Mouse (Mus musculus) heart, embryonic 15.5 days (tissue): Measurements from ENCODE around the gene Neurl3. TPM values are rescaled to one million over a fixed set of nuclear protein-coding genes. Genes with fewer than 3 reads are reported as not detected.
A peak's percentile ranks its signal among the peaks of the same experiment; 100 is the strongest.

Experiments used
- ATAC-seq: fragments of 200-750 bp; cut with Nextera tagmentation; replicated peaks from 2 replicates; pipeline ENCODE4 v1.8.0; 2017; ENCODE audit warnings: low read depth, moderate TSS enrichment; ENCODE audit not compliant: insufficient number of reproducible peaks, insufficient read depth, low FRiP score
- H3K27ac ChIP-seq: fragments of 300-500 bp; sonication (generic); 2 replicates; pipeline ENCODE4 v1.5.1; 2015; ENCODE audit warnings: mild to moderate bottlenecking, inconsistent platforms
- H3K27me3 ChIP-seq: fragments of 300-500 bp; sonication (generic); 2 replicates; pipeline ENCODE4 v1.6.1; 2015; ENCODE audit warnings: inconsistent platforms
- H3K36me3 ChIP-seq: fragments of 300-500 bp; sonication (generic); 2 replicates; pipeline ENCODE4 v1.6.1; 2015; ENCODE audit warnings: mild to moderate bottlenecking, inconsistent platforms
- H3K4me1 ChIP-seq: fragments of 300-500 bp; sonication (generic); replicated peaks from 2 replicates; pipeline ENCODE4 v1.6.1; 2015; ENCODE audit warnings: inconsistent platforms
- H3K4me2 ChIP-seq: fragments of 300-500 bp; sonication (generic); 2 replicates; pipeline ENCODE4 v1.6.1; 2015; ENCODE audit warnings: inconsistent platforms, mild to moderate bottlenecking, moderate library complexity
- H3K4me3 ChIP-seq: fragments of 300-500 bp; sonication (generic); 2 replicates; pipeline ENCODE4 v1.5.1; 2015; ENCODE audit warnings: mild to moderate bottlenecking, inconsistent platforms
- H3K9ac ChIP-seq: fragments of 300-500 bp; sonication (generic); 2 replicates; pipeline ENCODE4 v1.6.1; 2015; ENCODE audit warnings: mild to moderate bottlenecking, inconsistent platforms
- H3K9me3 ChIP-seq: fragments of 300-500 bp; sonication (generic); replicated peaks from 2 replicates; pipeline ENCODE4 v1.6.1; 2016; ENCODE audit warnings: inconsistent platforms
- WGBS: fragments of 180-500 bp; shearing (Covaris S2); methylation state at CpG from one replicate; pipeline ENCODE4 v1.1.7; 2015; ENCODE audit warnings: mixed read lengths; 5-methylcytosine and 5-hydroxymethylcytosine counted together
- polyA plus RNA-seq: library from polyadenylated mRNA; unstranded; fragments of >200 nt; fragmentation: Nextera tagmentation; extraction: Ambion mirVana; gene quantifications from 2 replicates; pipeline ENCODE4 v1.2.1, GENCODE M21; 2015

Gene Neurl3
- polyA plus RNA-seq, 1 experiment from 2014 or later = 4.5 TPM

GRCm38 (mm10) chr1:36255871-36256640 is 18.4 kb downstream of the Neurl3 start:
- peaks cover 14% of the 10 kb centered on the region for H3K4me1 ChIP-seq
- H3K4me2 ChIP-seq = peak overlapping the region; percentile 23; the same call in 1 of the 2 replicates
- WGBS = 23% methylated on average over 20 of the region's 20 CpGs
- H3K9me3 ChIP-seq = no peaks in the 10 kb centered on the region
- no peak overlapping the region for H3K9ac ChIP-seq
- H3K27me3 ChIP-seq = peaks cover 8% of the 10 kb centered on the region; the same call in 1 of the 2 replicates
- no peak for ATAC-seq
- H3K27ac ChIP-seq = peak overlapping the region; percentile 73
- no peak overlapping the region for H3K4me3 ChIP-seq
- no peaks in the 10 kb centered on the region for H3K36me3 ChIP-seq

- no peaks in the 10 kb centered on the region for H3K36me3 ChIP-seq
- peaks cover 8% of the 10 kb centered on the region; the same call in 1 of the 2 replicates for H3K27me3 ChIP-seq
- peak overlapping the region; percentile 34 for H3K4me3 ChIP-seq
- no peaks in the 10 kb centered on the region for H3K9me3 ChIP-seq
- no peak overlapping the region; the same call in 1 of the 2 replicates for H3K9ac ChIP-seq
- 9% methylated on average over 25 of the region's 25 CpGs for WGBS
- peak overlapping the region; percentile 73 for H3K27ac ChIP-seq
- peak; percentile 72 for ATAC-seq
- H3K4me1 ChIP-seq = peaks cover 14% of the 10 kb centered on the region
- H3K4me2 ChIP-seq = peak overlapping the region; percentile 58
These were observed 19.7 kb downstream of the Neurl3 start for GRCm38 (mm10) chr1:36254635-36255360.

GRCm38 (mm10) chr1:36252791-36253190 is 21.7 kb downstream of the Neurl3 start:
- no peaks in the 10 kb centered on the region for H3K9me3 ChIP-seq
- ATAC-seq = peak; percentile 32; the same call in 1 of the 2 replicates
- H3K4me1 ChIP-seq = peaks cover 14% of the 10 kb centered on the region
- no peaks in the 10 kb centered on the region for H3K36me3 ChIP-seq
- no peak overlapping the region for H3K27ac ChIP-seq
- H3K4me3 ChIP-seq = no peak overlapping the region
- H3K27me3 ChIP-seq = peaks cover 8% of the 10 kb centered on the region; the same call in 1 of the 2 replicates
- H3K9ac ChIP-seq = no peak overlapping the region
- no peak overlapping the region for H3K4me2 ChIP-seq
- 5% methylated on average over 6 of the region's 6 CpGs for WGBS

GRCm38 (mm10) chr1:36251426-36251825 is 23.1 kb downstream of the Neurl3 start:
- no peak overlapping the region for H3K27ac ChIP-seq
- no peaks in the 10 kb centered on the region for H3K9me3 ChIP-seq
- H3K27me3 ChIP-seq = peaks cover 8% of the 10 kb centered on the region; the same call in 1 of the 2 replicates
- no peaks in the 10 kb centered on the region for H3K36me3 ChIP-seq
- no peak overlapping the region for H3K4me2 ChIP-seq
- no peak for ATAC-seq
- no peak overlapping the region for H3K9ac ChIP-seq
- no peak overlapping the region for H3K4me3 ChIP-seq
- peaks cover 14% of the 10 kb centered on the region for H3K4me1 ChIP-seq
- WGBS = 18% methylated on average over 9 of the region's 9 CpGs

GRCm38 (mm10) chr1:36246688-36247087 is 27.8 kb downstream of the Neurl3 start:
- Histone ChIP-seq H3K4me1 (peaks cover 10% of the 10 kb centered on the region), H3K4me2 (no peak overlapping the region), H3K36me3 (no peaks in the 10 kb centered on the region), H3K9me3 (no peaks in the 10 kb centered on the region), H3K27me3 (no peaks in the 10 kb centered on the region), H3K27ac (no peak overlapping the region), H3K4me3 (no peak overlapping the region), H3K9ac (no peak overlapping the region)
- 63% methylated on average over 6 of the region's 6 CpGs for WGBS
- ATAC-seq = no peak

- no peaks in the 10 kb centered on the region for H3K36me3 ChIP-seq
- ATAC-seq = no peak
- peaks cover 10% of the 10 kb centered on the region for H3K4me1 ChIP-seq
- H3K9ac ChIP-seq = no peak overlapping the region
- 78% methylated on average over 4 of the region's 4 CpGs for WGBS
- peak overlapping the region; percentile 72 for H3K4me2 ChIP-seq
- no peaks in the 10 kb centered on the region for H3K27me3 ChIP-seq
- no peak overlapping the region for H3K27ac ChIP-seq
- H3K9me3 ChIP-seq = no peaks in the 10 kb centered on the region
- H3K4me3 ChIP-seq = peak overlapping the region; percentile 81
These were observed 29.7 kb downstream of the Neurl3 start for GRCm38 (mm10) chr1:36244828-36245215.

GRCm38 (mm10) chr1:36244058-36244827 is 30.2 kb downstream of the Neurl3 start, which contains the start of gene Uggt1:
Gene Uggt1 (minus strand): TSS chr1:36244720.
- peak; percentile 94 for ATAC-seq
- Histone ChIP-seq H3K4me1 (peaks cover 10% of the 10 kb centered on the region), H3K27ac (peak within 1 kb of the TSS; percentile 70), H3K9me3 (no peaks in the 10 kb centered on the region), H3K36me3 (no peaks in the 10 kb centered on the region), H3K4me3 (peak within 1 kb of the TSS; percentile 81), H3K9ac (peak within 1 kb of the TSS; percentile 78), H3K27me3 (no peaks in the 10 kb centered on the region), H3K4me2 (peak within 1 kb of the TSS; percentile 72)
- WGBS = 3% methylated on average over 49 of the region's 49 CpGs

GRCm38 (mm10) chr1:36243447-36244057 is 30.9 kb downstream of the Neurl3 start:
- Histone ChIP-seq H3K27ac (peak overlapping the region; percentile 70), H3K27me3 (no peaks in the 10 kb centered on the region), H3K36me3 (no peaks in the 10 kb centered on the region), H3K9ac (peak overlapping the region; percentile 78), H3K4me2 (peak overlapping the region; percentile 72), H3K9me3 (no peaks in the 10 kb centered on the region), H3K4me1 (peaks cover 10% of the 10 kb centered on the region), H3K4me3 (peak overlapping the region; percentile 81)
- ATAC-seq = peak; percentile 19; the same call in 1 of the 2 replicates
- 3% methylated on average over 21 of the region's 21 CpGs for WGBS

GRCm38 (mm10) chr1:36241903-36242429 is 32.5 kb downstream of the Neurl3 start:
- Histone ChIP-seq H3K27me3 (no peaks in the 10 kb centered on the region), H3K9ac (no peak overlapping the region), H3K4me2 (no peak overlapping the region), H3K36me3 (no peaks in the 10 kb centered on the region), H3K4me1 (peaks cover 10% of the 10 kb centered on the region), H3K27ac (no peak overlapping the region), H3K9me3 (no peaks in the 10 kb centered on the region), H3K4me3 (no peak overlapping the region)
- 79% methylated on average over 15 of the region's 15 CpGs for WGBS
- ATAC-seq = no peak

- H3K9ac ChIP-seq = no peak overlapping the region
- no peaks in the 10 kb centered on the region for H3K9me3 ChIP-seq
- no peak overlapping the region for H3K4me2 ChIP-seq
- H3K4me3 ChIP-seq = no peak overlapping the region
- no peak for ATAC-seq
- WGBS = 77% methylated on average over 6 of the region's 6 CpGs
- no peaks in the 10 kb centered on the region for H3K27me3 ChIP-seq
- H3K27ac ChIP-seq = no peak overlapping the region
- no peaks in the 10 kb centered on the region for H3K36me3 ChIP-seq
- peaks cover 10% of the 10 kb centered on the region for H3K4me1 ChIP-seq
These were observed 34.3 kb downstream of the Neurl3 start for GRCm38 (mm10) chr1:36240176-36240575.
